Mouse (Mus musculus) cerebellum, adult 2 months (tissue): ENCODE results near the gene Ino80b. TPM values are rescaled to one million over a fixed set of nuclear protein-coding genes. Genes with fewer than 3 reads are reported as not detected.

Experiments
- DNase-seq, 2 experiments: peaks; one replicate each; pipeline ENCODE4 v3.0.0; 2021
- H3K27ac ChIP-seq: fragments of 200-500 bp; 2 replicates; pipeline ENCODE4 v1.5.1; 2012; ENCODE audit warnings: low read length, control low read depth, inconsistent platforms; ENCODE audit not compliant: insufficient read depth
- H3K27me3 ChIP-seq: fragments of 200-500 bp; 2 replicates; pipeline ENCODE4 v1.6.1; 2012; ENCODE audit warnings: inconsistent platforms, mild to moderate bottlenecking, low read length, moderate library complexity; ENCODE audit not compliant: control insufficient read depth, insufficient read depth
- H3K4me1 ChIP-seq: fragments of 200-500 bp; 2 replicates; pipeline ENCODE4 v1.6.1; 2011; ENCODE audit warnings: low read length; ENCODE audit not compliant: control insufficient read depth, insufficient read depth
- H3K4me3 ChIP-seq: fragments of 200-500 bp; replicated peaks from 2 replicates; pipeline ENCODE3; 2011; ENCODE audit warnings: mild to moderate bottlenecking, low read depth, low read length, control low read depth; ENCODE audit not compliant: insufficient read depth
- CTCF ChIP-seq: fragments of 200-500 bp; IDR thresholded peaks from 2 replicates; pipeline ENCODE4 v1.5.1; 2011; ENCODE audit warnings: low read depth, mild to moderate bottlenecking, control low read depth, low read length, moderate library complexity, borderline replicate concordance; ENCODE audit not compliant: insufficient read depth
- POLR2A ChIP-seq: fragments of 200-500 bp; IDR thresholded peaks from 2 replicates; pipeline ENCODE4 v1.6.1; 2011; ENCODE audit warnings: low read length, control low read depth, borderline replicate concordance; ENCODE audit not compliant: insufficient read depth
- WGBS: fragments of 180-500 bp; shearing (Covaris S2); methylation state at CpG from one replicate; pipeline ENCODE4 v1.1.7; 2018; 5-methylcytosine and 5-hydroxymethylcytosine counted together
- polyA plus RNA-seq: library from polyadenylated mRNA; depleted of rRNA; stranded (reverse); fragments of >200 nt; gene quantifications from 2 replicates; pipeline ENCODE4 v1.2.3, GENCODE M21; 2012

The Ino80b gene
- polyA plus RNA-seq, 1 experiment: 25.1 TPM

GRCm38 (mm10) chr6:83118825-83119733 is 6.2 kb downstream of the Ino80b start:
- no peak overlapping the region for H3K27ac ChIP-seq
- no peak for DNase-seq
- 52% methylated on average over 14 of the region's 14 CpGs for WGBS
- H3K27me3 ChIP-seq: no peaks in the 10 kb centered on the region
- H3K4me3 ChIP-seq: no peak overlapping the region
- TF ChIP-seq CTCF: no peak
- TF ChIP-seq POLR2A: no peak
- H3K4me1 ChIP-seq: peaks cover 15% of the 10 kb centered on the region

GRCm38 (mm10) chr6:83118369-83118768 is 6.9 kb downstream of the Ino80b start:
- DNase-seq: peak in 1 of 2 experiments; percentile 16
- no peak overlapping the region for H3K27ac ChIP-seq
- H3K4me1 ChIP-seq: peaks cover 15% of the 10 kb centered on the region
- H3K4me3 ChIP-seq: no peak overlapping the region
- H3K27me3 ChIP-seq: no peaks in the 10 kb centered on the region
- TF ChIP-seq POLR2A (no peak), CTCF (no peak)
- 64% methylated on average over 11 of the region's 11 CpGs for WGBS

- Histone ChIP-seq H3K27ac (no peak overlapping the region), H3K4me3 (no peak overlapping the region), H3K4me1 (peaks cover 15% of the 10 kb centered on the region), H3K27me3 (no peaks in the 10 kb centered on the region)
- 85% methylated on average over 13 of the region's 13 CpGs for WGBS
- DNase-seq: peak in 1 of 2 experiments; percentile 13
- no peak for TF ChIP-seq POLR2A
- TF ChIP-seq CTCF: no peak
Observed at GRCm38 (mm10) chr6:83117616-83118015, 7.6 kb downstream of the Ino80b start.

- Histone ChIP-seq H3K4me3 (no peak overlapping the region), H3K27me3 (no peaks in the 10 kb centered on the region), H3K4me1 (peaks cover 15% of the 10 kb centered on the region), H3K27ac (no peak overlapping the region)
- 66% methylated on average over 4 of the region's 4 CpGs for WGBS
- TF ChIP-seq CTCF (no peak), POLR2A (no peak)
- DNase-seq: no peak
Observed at GRCm38 (mm10) chr6:83117165-83117438, 8.1 kb downstream of the Ino80b start.

GRCm38 (mm10) chr6:83116373-83117164 is 8.7 kb downstream of the Ino80b start:
- WGBS: 49% methylated on average over 11 of the region's 11 CpGs
- H3K27me3 ChIP-seq: no peaks in the 10 kb centered on the region
- DNase-seq: peak in 1 of 2 experiments; percentile 19
- TF ChIP-seq POLR2A: no peak
- no peak for TF ChIP-seq CTCF
- peaks cover 15% of the 10 kb centered on the region for H3K4me1 ChIP-seq
- peak overlapping the region; percentile 98 for H3K4me3 ChIP-seq
- H3K27ac ChIP-seq: no peak overlapping the region

- under 1% methylated on average over 48 of the region's 48 CpGs for WGBS
- peak in 1 of 2 experiments; percentile 38 for DNase-seq
- TF ChIP-seq CTCF (no peak), POLR2A (no peak)
- no peak overlapping the region for H3K27ac ChIP-seq
- peaks cover 15% of the 10 kb centered on the region for H3K4me1 ChIP-seq
- peak overlapping the region; percentile 98 for H3K4me3 ChIP-seq
- no peaks in the 10 kb centered on the region for H3K27me3 ChIP-seq
Observed at GRCm38 (mm10) chr6:83115682-83116372, 9.4 kb downstream of the Ino80b start.

GRCm38 (mm10) chr6:83115011-83115671 is 10.1 kb downstream of the Ino80b start, which contains the start of gene Mogs:
Gene Mogs (plus strand): TSS chr6:83115496.
- peak; percentile 93 for DNase-seq

More at GRCm38 (mm10) chr6:83115011-83115671, 10.1 kb downstream of the Ino80b start, which contains the start of gene Mogs:
- Histone ChIP-seq H3K27ac (peak within 1 kb of the TSS; percentile 60), H3K27me3 (no peaks in the 10 kb centered on the region), H3K4me3 (peak within 1 kb of the TSS; percentile 98), H3K4me1 (peaks cover 14% of the 10 kb centered on the region)
- WGBS: 2% methylated on average over 56 of the region's 58 CpGs
- TF ChIP-seq CTCF: peak; percentile 27; the same call in 1 of the 2 replicates
- TF ChIP-seq POLR2A: peak; percentile 94
